Mouse (Mus musculus): ENCODE results near the gene Btbd1. TPM values are rescaled to one million over a fixed set of nuclear protein-coding genes. Genes with fewer than 3 reads are reported as not detected.

Gene Btbd1
- polyA plus RNA-seq, 1 experiment = 34.1 TPM

DNA sequence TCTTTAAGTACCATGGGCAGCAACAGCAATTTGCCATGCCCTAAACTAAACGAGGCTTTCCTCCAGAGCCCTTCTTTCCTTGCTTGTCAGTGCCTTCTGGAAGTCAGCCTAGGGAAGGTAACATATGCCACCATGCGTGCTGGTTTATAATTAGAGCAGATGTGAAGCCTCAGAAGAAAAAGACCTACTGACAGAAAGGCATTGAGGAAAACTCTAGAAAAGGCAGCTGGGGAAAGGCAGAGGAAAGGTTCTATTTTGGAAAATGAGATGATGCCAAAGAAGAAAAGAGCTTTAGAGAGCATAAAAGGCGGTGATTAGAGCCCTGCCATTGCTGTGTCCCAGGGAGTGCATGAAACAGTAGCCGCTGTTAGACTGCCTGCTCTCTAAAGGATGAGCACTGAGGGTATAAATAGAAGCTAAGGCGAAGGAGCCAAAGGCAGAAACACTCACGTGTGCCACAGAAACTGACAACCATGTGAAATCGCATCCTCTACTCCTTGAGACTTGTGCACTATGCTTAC, 11.5 kb upstream of the Btbd1 start:
- TF ChIP-seq GATA1 (IDR thresholded peaks at IDR 0.05; ENCODE audit: low read length) = no peak

DNA sequence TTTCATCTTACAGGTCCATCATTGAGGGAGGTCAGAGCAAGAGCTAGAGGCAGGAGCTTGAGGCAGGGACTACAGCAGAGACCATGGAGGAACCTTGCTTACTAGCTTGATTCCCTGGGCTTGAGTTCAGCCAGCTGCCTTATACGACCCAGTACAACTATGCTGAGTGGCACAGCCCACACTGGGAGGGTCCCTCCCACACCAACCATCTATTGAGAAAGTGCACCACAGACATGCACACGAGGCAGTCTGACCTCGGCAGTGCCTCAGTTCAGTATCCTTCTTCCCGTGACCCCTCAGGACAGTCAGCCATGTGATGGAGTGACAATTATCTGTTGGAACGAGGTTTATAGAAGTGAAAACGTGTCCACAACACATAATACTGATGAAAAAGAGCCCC, 10.5 kb upstream of the Btbd1 start:
- no peak for TF ChIP-seq GATA1 (IDR thresholded peaks at IDR 0.05; ENCODE audit: low read length)

DNA sequence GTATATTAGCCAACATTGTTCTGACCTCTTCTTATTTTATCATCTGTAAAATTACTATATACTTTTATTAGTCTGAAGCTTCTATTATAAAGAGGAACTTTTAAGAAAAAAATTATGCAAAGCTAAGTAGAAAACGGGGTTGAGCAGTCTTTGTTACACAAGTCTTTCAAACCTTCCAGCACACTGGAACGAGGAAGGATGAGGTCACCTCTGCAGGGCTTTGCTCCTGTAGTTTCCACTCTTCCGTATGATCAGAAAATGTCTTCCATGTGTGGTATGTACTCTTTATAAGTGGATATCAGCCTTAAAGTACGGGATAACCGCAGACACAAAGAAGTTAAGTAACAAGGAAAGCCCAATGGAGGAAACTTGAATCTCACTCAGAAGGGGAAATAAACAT, 6.2 kb upstream of the Btbd1 start:
- TF ChIP-seq GATA1 (IDR thresholded peaks at IDR 0.05; ENCODE audit: low read length) = no peak

DNA sequence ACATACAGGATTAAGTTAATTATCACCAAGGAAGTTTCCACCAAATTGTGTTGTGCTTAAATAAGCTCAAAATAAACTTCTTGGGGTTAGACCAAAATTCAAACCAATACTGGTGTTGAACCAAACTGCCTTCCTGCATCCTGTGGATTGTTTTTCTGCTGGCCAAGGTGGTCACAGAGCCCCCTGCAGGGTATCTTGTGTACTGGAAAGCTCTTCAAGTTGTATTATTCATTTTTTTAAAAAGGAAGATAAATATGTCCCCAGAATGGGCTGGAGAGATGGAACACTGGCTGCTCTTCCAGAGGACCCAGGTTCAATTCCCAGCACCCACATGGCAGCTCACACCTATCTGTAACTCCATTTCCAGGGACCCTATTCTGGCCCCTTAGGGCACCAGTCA, 5.6 kb upstream of the Btbd1 start:
- no peak for TF ChIP-seq GATA1 (IDR thresholded peaks at IDR 0.05; ENCODE audit: low read length)

- no peak for TF ChIP-seq GATA1 (IDR thresholded peaks at IDR 0.05; ENCODE audit: low read length)
These were observed 401 bp downstream of the Btbd1 start for GRCm38 (mm10) chr7:81828681-81829378.

DNA sequence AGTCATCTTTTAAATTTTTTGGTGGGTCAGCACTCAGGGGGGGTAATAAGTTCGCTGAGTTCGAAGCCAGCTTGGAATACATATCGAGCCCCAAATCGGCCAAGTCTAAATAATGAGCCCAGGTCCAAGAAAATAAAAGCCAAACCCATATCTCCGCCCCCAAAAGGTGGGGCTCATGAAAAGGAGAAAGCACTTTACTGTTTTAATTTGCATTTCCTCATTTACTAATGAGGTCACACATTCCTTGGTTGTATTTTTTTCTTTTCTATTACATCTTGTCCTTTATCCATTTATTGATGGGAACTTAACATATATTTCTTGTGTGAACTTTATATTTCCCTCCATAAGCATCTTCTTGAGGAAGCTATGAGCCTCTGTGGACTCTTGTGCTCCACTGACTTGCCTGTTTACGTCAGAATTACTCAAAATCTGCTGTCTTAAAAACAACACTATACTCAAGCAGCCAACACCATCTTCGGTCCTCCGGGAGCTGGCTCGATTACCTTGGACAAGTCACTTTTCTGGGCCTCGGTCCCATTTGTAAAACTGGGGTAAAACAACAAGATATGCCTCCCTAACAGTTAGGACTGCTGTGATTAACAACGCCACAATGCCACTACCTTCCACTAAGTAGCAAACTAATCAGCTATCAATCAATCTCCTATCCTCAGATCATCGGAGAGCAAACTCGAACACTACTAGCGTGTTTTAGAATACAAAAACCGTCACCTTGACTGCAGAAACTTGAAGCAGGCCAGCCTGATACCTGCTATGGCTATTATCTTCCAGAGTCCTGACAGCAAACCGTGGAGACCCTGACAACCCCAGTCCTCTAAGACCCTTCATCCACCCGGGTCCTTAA, 1.2 kb downstream of the Btbd1 start:
- no peak for TF ChIP-seq GATA1 (IDR thresholded peaks at IDR 0.05; ENCODE audit: low read length)

- TF ChIP-seq GATA1 (IDR thresholded peaks at IDR 0.05; ENCODE audit: low read length) = no peak
These were observed 3.9 kb downstream of the Btbd1 start for GRCm38 (mm10) chr7:81825381-81825780.

DNA sequence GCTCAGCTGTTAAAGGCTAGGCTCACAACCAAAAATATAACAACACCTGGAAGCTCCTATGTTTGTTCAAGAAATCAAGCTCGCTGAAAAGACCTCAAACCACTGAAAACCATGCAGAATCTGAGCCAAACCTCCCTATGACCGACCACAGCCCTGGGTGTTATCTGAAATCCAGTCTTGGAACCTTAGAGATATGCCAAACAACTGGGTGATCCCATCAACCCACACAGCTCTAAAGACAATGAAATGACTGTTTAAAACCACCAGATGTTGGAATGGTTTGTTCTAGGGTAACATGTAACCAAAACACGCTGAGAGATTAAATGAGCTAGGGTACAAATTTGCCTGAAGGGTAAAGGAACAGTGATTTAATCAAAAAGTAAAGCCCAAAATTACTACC, 4.3 kb downstream of the Btbd1 start:
- no peak for TF ChIP-seq GATA1 (IDR thresholded peaks at IDR 0.05; ENCODE audit: low read length)

DNA sequence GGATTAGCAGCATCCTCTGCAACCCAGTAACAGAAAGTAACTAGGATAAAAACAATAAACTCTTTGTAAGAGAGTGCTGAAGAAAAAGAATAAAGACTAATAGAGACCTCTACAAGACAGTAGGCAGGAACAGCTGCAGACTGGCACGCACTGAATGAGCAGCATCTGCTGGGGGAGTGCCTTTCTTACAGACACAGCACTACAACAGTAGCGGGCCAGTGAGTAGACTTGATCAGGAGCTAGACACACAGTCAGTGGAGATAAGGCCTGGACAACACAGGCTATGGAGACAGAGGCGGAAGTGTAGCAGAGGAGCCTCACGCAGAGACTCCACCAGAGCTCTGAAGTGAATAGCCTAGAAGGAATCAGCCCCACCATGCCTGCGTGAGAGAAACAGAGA, 23.2 kb downstream of the Btbd1 start:
- no peak for TF ChIP-seq GATA1 (IDR thresholded peaks at IDR 0.05; ENCODE audit: low read length)

DNA sequence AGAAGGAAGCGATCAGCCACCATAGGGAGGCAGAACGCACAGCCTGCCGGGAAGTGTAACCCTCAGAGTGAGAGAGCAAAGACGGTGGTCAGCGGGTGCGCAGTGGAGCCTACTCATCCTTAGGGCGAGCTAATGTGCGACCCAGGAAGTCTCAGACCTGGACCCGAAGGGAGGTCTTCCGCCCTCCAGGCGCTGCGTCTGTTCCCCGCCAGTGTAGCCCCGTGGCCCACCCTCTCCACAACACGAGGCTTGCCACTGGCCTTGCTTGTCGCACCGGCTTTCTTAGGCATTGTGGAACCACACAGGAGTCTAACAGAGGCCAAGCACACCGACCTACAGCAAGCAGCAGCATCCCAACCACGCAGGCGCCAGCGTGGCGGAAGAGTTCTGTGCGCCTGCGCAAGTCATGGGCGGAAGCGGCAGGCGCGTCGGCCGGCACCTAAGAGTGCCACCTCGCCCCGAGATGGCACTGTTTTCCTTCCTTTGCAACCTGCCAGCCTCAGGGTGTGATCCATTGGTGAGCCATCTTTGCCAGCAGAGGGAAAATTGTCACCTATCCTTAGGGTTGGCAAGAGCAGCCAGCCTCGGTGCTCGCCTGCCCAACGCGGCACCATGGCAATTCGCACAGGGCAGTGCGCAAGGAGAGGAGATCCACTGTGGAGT, 40.0 kb downstream of the Btbd1 start, which contains the start of gene 3110040N11Rik:
Gene 3110040N11Rik, minus strand, starts transcription at position 384 of the 663 bp plus-strand sequence.
- TF ChIP-seq GATA1 (IDR thresholded peaks at IDR 0.05; ENCODE audit: low read length) = no peak

DNA sequence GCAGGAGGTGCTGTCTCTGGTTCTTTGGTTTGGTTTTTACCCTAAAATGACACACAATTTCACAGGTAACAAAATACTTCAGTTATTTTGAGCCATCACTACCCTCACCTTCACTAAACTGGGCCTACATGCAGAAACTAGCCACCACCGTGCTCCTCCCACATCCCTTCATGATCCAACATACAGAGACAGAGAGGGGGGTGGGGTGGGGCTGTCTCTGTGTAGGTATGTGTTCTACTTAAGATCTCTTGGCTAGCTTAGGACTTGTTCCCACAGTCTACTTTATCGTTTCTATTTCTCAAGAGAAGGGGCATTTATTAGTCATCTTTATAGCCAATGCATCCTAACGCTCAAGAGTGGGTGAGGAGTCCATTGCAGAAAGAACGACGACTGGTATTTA, 40.7 kb downstream of the Btbd1 start:
- no peak for TF ChIP-seq GATA1 (IDR thresholded peaks at IDR 0.05; ENCODE audit: low read length)

- no peak for TF ChIP-seq GATA1 (IDR thresholded peaks at IDR 0.05; ENCODE audit: low read length)
These were observed 51.5 kb downstream of the Btbd1 start for GRCm38 (mm10) chr7:81777667-81778218.

- TF ChIP-seq GATA1 (IDR thresholded peaks at IDR 0.05; ENCODE audit: low read length) = no peak
These were observed 53.9 kb downstream of the Btbd1 start for GRCm38 (mm10) chr7:81775325-81775724.

GRCm38 (mm10) chr7:81772786-81773539, 56.3 kb downstream of the Btbd1 start:
- TF ChIP-seq GATA1 (IDR thresholded peaks at IDR 0.05; ENCODE audit: low read length) = no peak

All from G1E-ER4 (cell line).